ENCODE assay signal across 26 mouse cellular contexts in the genomic region with DNA sequence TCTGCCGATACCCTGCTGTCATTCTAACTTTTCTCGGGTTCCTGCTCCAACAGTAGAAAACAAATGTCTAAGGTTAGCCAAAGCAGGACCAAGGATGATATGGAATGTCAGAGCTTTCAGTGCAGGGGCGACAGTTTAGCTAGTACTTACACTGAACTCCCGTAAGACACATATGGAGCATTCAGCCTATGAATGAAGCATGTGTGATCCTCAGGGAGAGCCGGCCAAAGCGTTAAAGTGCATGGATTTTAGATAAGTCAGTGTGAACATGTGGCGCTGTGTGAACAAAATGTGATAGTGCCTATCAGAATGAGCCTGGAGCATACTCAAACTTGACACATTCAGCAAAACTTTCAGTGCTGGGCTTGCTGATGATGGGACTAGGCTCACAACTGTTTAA.
DNase-seq lines count a peak whose midpoint lies in the region; ATAC-seq and TF ChIP-seq lines count a peak whose summit lies in the region.
"Had no signal": no experiment of that assay in that cellular context is flagged by ENCODE, and none has a peak within 500 bp of the region (broad histone marks: within the 10 kb centered on the region; RNA-seq: fewer than 3 reads in every experiment).

No protein-coding gene starts in this region.

- WGBS in forebrain, embryonic 14.5 days = 83% methylated on average over 7 of the region's 7 CpGs
- WGBS in forebrain, embryonic 13.5 days = 87% methylated on average over 7 of the region's 7 CpGs
- 67% methylated on average over 7 of the region's 7 CpGs for WGBS in forebrain, postnatal 0 days
- WGBS in forebrain, embryonic 12.5 days = 92% methylated on average over 7 of the region's 7 CpGs

- H3K4me1 ChIP-seq in forebrain, embryonic 14.5 days (ENCODE audit: control insufficient read depth, insufficient read depth, low read length) = no peaks in the 10 kb centered on the region
- H3K4me1 ChIP-seq in forebrain, embryonic 13.5 days = no peaks in the 10 kb centered on the region
- H3K4me1 ChIP-seq in forebrain, postnatal 0 days (ENCODE audit: insufficient read depth) = no peaks in the 10 kb centered on the region
- H3K4me1 ChIP-seq in forebrain, embryonic 12.5 days = no peaks in the 10 kb centered on the region
- H3K4me1 ChIP-seq: embryonic facial prominence, embryonic 12.5 days; embryonic facial prominence, embryonic 15.5 days; heart, embryonic 10.5 days had no signal

- peak; percentile 11 for DNase-seq in forebrain, embryonic 14.5 days (ENCODE audit: low spot score)
- peak; percentile 64 for DNase-seq in forebrain, postnatal 0 days
- peak; percentile 4 for DNase-seq in right cerebral cortex, postnatal 4 days
- no peak for DNase-seq in right cerebral cortex, adult 18-20 months
- DNase-seq in cerebellum, adult 18-20 months = no peak
- DNase-seq: adrenal gland, adult 8-10 months; adrenal gland, postnatal 25 days; cerebellum, adult 11-12 months; cerebellum, adult 9-11 months; cerebellum, postnatal 25 days; gastrocnemius, postnatal 36 days; heart, adult 2 months; heart, postnatal 14 days; heart, postnatal 4 days; kidney, adult 18-20 months had no signal

- no peak overlapping the region for H3K4me2 ChIP-seq in forebrain, embryonic 14.5 days (ENCODE audit: low read length)
- no peak overlapping the region for H3K4me2 ChIP-seq in forebrain, embryonic 13.5 days
- no peak overlapping the region for H3K4me2 ChIP-seq in forebrain, postnatal 0 days (ENCODE audit: low read depth)
- no peak overlapping the region for H3K4me2 ChIP-seq in forebrain, embryonic 12.5 days
- H3K4me2 ChIP-seq: embryonic facial prominence, embryonic 12.5 days; embryonic facial prominence, embryonic 15.5 days; heart, embryonic 13.5 days; hindbrain, embryonic 14.5 days had no signal

- H3K4me3 ChIP-seq in forebrain, embryonic 14.5 days (ENCODE audit: low read depth, low read length) = no peak overlapping the region
- H3K4me3 ChIP-seq in forebrain, embryonic 13.5 days = no peak overlapping the region
- no peak overlapping the region for H3K4me3 ChIP-seq in forebrain, postnatal 0 days (ENCODE audit: low read depth, low read length)
- no peak overlapping the region for H3K4me3 ChIP-seq in forebrain, embryonic 12.5 days (replicated peaks)
- H3K4me3 ChIP-seq: embryonic facial prominence, embryonic 12.5 days; embryonic facial prominence, embryonic 15.5 days; heart, adult 2 months; heart, embryonic 10.5 days; heart, embryonic 13.5 days had no signal

- H3K27ac ChIP-seq in forebrain, embryonic 14.5 days (ENCODE audit: low read depth, low read length) = no peak overlapping the region
- no peak overlapping the region for H3K27ac ChIP-seq in forebrain, embryonic 13.5 days
- H3K27ac ChIP-seq in forebrain, postnatal 0 days (ENCODE audit: low read depth, low read length) = no peak overlapping the region
- H3K27ac ChIP-seq in forebrain, embryonic 12.5 days = no peak overlapping the region
- H3K27ac ChIP-seq: embryonic facial prominence, embryonic 12.5 days; embryonic facial prominence, embryonic 15.5 days; heart, adult 2 months; heart, embryonic 10.5 days; heart, embryonic 13.5 days; hindbrain, embryonic 14.5 days; hindbrain, postnatal 0 days had no signal

- H3K36me3 ChIP-seq in forebrain, embryonic 14.5 days (ENCODE audit: control insufficient read depth, insufficient read depth, low read length) = no peaks in the 10 kb centered on the region
- no peaks in the 10 kb centered on the region for H3K36me3 ChIP-seq in forebrain, embryonic 13.5 days (ENCODE audit: poor library complexity, severe bottlenecking)
- no peaks in the 10 kb centered on the region for H3K36me3 ChIP-seq in forebrain, postnatal 0 days (ENCODE audit: insufficient read depth)
- H3K36me3 ChIP-seq in forebrain, embryonic 12.5 days (replicated peaks) = no peaks in the 10 kb centered on the region
- H3K36me3 ChIP-seq: embryonic facial prominence, embryonic 12.5 days; embryonic facial prominence, embryonic 15.5 days; heart, embryonic 10.5 days; heart, embryonic 13.5 days had no signal

- ATAC-seq in forebrain, embryonic 14.5 days = no peak
- ATAC-seq in forebrain, embryonic 13.5 days = no peak; the same call in 1 of the 2 replicates
- peak; percentile 94 for ATAC-seq in forebrain, postnatal 0 days
- no peak for ATAC-seq in forebrain, embryonic 12.5 days (ENCODE audit: low FRiP score)
- ATAC-seq: activated CD4-positive, CD25-positive, alpha-beta regulatory T cell, adult 4 months; hindbrain, postnatal 0 days; inflammation-experienced regulatory T-cells, adult 6 months; intestine, embryonic 16.5 days had no signal

- no peak for TF ChIP-seq CTCF in forebrain, postnatal 0 days (IDR thresholded peaks at IDR 0.05; ENCODE audit: low read depth)

- no peaks in the 10 kb centered on the region for H3K9me3 ChIP-seq in forebrain, embryonic 14.5 days (replicated peaks; ENCODE audit: control insufficient read depth, low read length)
- 0 out of 2 replicates have a peak, but pooled peaks cover 3% of the 10 kb centered on the region for H3K9me3 ChIP-seq in forebrain, embryonic 13.5 days (replicated peaks)
- H3K9me3 ChIP-seq in forebrain, postnatal 0 days (ENCODE audit: low read length) = no peaks in the 10 kb centered on the region
- no peaks in the 10 kb centered on the region for H3K9me3 ChIP-seq in forebrain, embryonic 12.5 days
- H3K9me3 ChIP-seq: embryonic facial prominence, embryonic 12.5 days; embryonic facial prominence, embryonic 15.5 days; heart, embryonic 10.5 days; heart, embryonic 13.5 days had no signal

- no peak overlapping the region for H3K9ac ChIP-seq in forebrain, embryonic 14.5 days (ENCODE audit: low read length)
- H3K9ac ChIP-seq in forebrain, embryonic 13.5 days = no peak overlapping the region
- H3K9ac ChIP-seq in forebrain, postnatal 0 days = no peak overlapping the region
- no peak overlapping the region for H3K9ac ChIP-seq in forebrain, embryonic 12.5 days
- H3K9ac ChIP-seq: embryonic facial prominence, embryonic 12.5 days; embryonic facial prominence, embryonic 15.5 days; heart, embryonic 13.5 days; hindbrain, embryonic 14.5 days had no signal

- no peaks in the 10 kb centered on the region for H3K27me3 ChIP-seq in forebrain, embryonic 14.5 days (replicated peaks; ENCODE audit: control insufficient read depth, insufficient read depth, low read length)
- H3K27me3 ChIP-seq in forebrain, embryonic 13.5 days = no peaks in the 10 kb centered on the region
- no peaks in the 10 kb centered on the region for H3K27me3 ChIP-seq in forebrain, postnatal 0 days (ENCODE audit: insufficient read depth, low read length)
- no peaks in the 10 kb centered on the region for H3K27me3 ChIP-seq in forebrain, embryonic 12.5 days
- H3K27me3 ChIP-seq: embryonic facial prominence, embryonic 12.5 days; embryonic facial prominence, embryonic 15.5 days; heart, embryonic 13.5 days had no signal

Comparison
In these comparisons a context has a peak if more than half of its experiments do, and no peak if none do; other contexts are left out.
1. DNase-seq: peak in forebrain, embryonic 14.5 days (single experiment), forebrain, postnatal 0 days (single experiment) and right cerebral cortex, postnatal 4 days (single experiment); none in right cerebral cortex, adult 18-20 months (single experiment) and cerebellum, adult 18-20 months (0 of 2).